Mouse (Mus musculus): ENCODE measurements around the gene Stra8. TPM values are rescaled to one million over a fixed set of nuclear protein-coding genes. Genes with fewer than 3 reads are reported as not detected.
A peak's percentile ranks its signal among the peaks of the same experiment; 100 is the strongest.

Gene Stra8
- polyA plus RNA-seq, 1 experiment from 2014 or later: not detected

DNA sequence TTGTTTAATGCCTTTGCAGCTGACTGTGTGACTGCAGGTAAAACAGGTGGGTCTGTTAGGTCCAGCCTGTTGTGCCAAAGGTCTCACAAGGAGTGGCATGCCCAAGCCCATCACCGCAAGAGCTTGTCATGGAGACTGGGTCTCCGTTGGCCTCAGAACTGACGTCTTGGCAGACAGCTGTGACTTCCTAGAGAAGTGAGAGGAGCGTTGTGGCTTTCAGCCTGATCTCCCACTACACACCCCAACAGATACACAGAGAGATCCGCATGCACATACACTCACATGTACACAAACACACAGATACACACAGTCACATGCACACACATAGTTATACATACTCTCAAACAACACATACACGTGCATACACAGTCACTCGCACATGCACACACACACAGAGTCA, 31.6 kb downstream of the Stra8 start:
- no peak for ATAC-seq (ENCODE audit: low FRiP score, low read depth)
- Histone ChIP-seq H3K27ac (no peak overlapping the region), H3K4me2 (replicated peaks) (no peak overlapping the region), H3K9me3 (no peaks in the 10 kb centered on the region), H3K4me3 (no peak overlapping the region), H3K9ac (no peak overlapping the region), H3K27me3 (peaks cover 18% of the 10 kb centered on the region), H3K36me3 (no peaks in the 10 kb centered on the region), H3K4me1 (0 out of 2 replicates have a peak, but pooled peaks cover 10% of the 10 kb centered on the region)
- 86% methylated on average over 7 of the region's 7 CpGs for WGBS

DNA sequence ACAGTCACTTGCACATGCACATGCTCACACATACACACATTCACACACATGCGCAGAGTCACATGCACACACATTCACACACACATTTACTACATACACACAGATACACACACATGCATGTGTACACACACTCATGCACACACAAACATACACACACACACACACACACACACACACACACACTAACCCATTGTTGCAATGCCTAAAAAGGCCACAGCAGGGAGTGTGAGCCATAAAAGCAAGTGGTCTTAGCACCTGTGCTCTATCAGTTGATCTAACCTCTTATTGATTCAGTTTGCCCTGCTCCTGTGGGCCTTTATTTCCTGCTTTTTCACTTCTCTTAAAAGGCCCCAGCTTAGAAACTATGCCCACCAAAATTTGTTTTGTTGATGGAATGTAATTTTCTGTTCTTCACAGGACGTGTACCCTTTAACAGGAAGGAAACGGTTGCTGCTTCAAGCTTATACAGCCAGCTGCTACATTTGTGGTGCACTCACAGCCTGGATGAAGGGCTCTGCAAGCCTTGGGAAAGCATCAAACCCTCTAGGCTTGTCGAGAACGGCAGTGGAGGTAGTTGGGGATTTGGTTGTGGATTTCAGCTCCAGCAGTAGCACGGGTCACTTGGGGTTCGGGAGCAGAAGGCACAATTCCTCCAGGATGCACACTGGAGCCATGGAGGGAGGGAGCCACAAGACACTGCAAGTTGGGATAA, 32.1 kb downstream of the Stra8 start:
- Histone ChIP-seq H3K4me1 (0 out of 2 replicates have a peak, but pooled peaks cover 10% of the 10 kb centered on the region), H3K4me3 (no peak overlapping the region), H3K27me3 (peaks cover 18% of the 10 kb centered on the region), H3K4me2 (replicated peaks) (no peak overlapping the region), H3K9me3 (no peaks in the 10 kb centered on the region), H3K9ac (no peak overlapping the region), H3K27ac (no peak overlapping the region), H3K36me3 (no peaks in the 10 kb centered on the region)
- ATAC-seq (ENCODE audit: low FRiP score, low read depth): no peak
- WGBS: 65% methylated on average over 7 of the region's 7 CpGs

DNA sequence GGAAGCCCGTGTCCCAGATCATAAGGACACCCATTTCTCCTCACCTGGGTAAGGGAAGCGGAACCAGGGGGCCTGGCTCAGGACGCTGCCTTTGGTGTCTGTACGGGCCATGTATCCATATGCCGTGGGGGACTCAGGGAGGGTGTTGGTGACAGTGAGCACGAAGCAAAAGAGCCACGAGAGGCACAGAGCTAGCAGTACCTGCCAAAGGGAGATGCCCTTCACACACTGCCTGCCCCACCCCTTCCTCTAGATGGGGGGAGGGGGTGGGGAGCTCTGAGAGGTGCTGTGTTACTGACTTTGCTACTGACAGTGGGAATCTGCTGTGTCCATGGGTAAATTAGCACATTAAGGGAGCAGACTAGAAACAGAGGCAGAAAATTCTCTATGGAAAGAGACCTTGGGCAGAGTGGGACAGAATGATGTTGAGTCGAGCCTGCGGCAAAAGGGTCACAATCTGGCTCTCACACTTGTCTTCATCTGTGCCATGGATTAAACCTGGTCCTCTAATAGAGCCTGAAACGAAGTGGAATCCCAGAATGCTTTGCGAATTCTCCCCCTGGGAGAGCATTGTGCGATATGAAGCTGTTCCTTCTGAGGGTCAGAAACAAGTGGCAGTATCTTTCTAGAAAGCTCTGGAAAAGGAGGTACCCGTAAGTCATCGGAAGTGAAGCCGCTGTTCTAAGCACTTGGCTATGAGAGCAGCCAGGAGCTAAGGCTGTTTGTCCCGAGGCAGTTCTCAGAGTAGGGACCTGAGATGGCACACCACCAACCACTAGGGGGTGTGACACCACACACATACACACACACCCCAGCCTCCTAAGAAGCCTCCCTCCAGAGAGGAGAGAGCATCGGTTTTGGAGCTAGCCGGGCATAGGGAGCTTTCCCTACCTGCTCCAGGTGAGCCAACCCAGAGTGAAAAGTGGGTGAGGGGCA, 35.2 kb downstream of the Stra8 start:
- 0 out of 2 replicates have a peak, but pooled peaks cover 10% of the 10 kb centered on the region for H3K4me1 ChIP-seq
- no peaks in the 10 kb centered on the region for H3K9me3 ChIP-seq
- H3K27me3 ChIP-seq: 0 out of 2 replicates have a peak, but pooled peaks cover 1% of the 10 kb centered on the region
- WGBS: 50% methylated on average over 18 of the region's 18 CpGs
- no peak overlapping the region for H3K27ac ChIP-seq
- no peak overlapping the region for H3K9ac ChIP-seq
- H3K4me3 ChIP-seq: peak overlapping the region; percentile 11; the same call in 1 of the 2 replicates
- peak; percentile 84; the same call in 1 of the 2 replicates for ATAC-seq (ENCODE audit: low FRiP score, low read depth)
- no peaks in the 10 kb centered on the region for H3K36me3 ChIP-seq
- peak overlapping the region; percentile 47 for H3K4me2 ChIP-seq (replicated peaks)

DNA sequence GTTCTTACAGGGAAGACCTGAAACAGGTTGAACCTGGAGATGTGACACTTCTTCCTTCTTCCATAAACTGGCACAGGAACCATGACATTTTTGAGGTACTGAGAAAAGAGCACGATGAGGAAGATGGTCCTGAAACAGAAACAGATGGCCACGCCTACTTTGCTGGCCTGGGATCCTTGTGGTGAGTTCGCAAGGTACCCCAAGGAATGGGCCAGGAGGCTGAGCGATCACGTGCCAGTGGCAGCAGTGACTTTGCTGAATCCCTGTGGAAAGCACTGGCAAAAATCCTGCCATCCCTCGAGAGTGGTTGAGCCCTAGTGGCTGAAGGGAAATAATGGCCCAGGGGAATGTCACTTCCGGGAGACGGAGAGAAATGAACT, 35.9 kb downstream of the Stra8 start:
- WGBS: 34% methylated on average over 8 of the region's 8 CpGs
- Histone ChIP-seq H3K36me3 (no peaks in the 10 kb centered on the region), H3K27me3 (no peaks in the 10 kb centered on the region), H3K4me1 (0 out of 2 replicates have a peak, but pooled peaks cover 10% of the 10 kb centered on the region), H3K9ac (no peak overlapping the region), H3K4me3 (no peak overlapping the region), H3K4me2 (replicated peaks) (peak overlapping the region; percentile 47), H3K27ac (no peak overlapping the region), H3K9me3 (no peaks in the 10 kb centered on the region)
- ATAC-seq (ENCODE audit: low FRiP score, low read depth): no peak

DNA sequence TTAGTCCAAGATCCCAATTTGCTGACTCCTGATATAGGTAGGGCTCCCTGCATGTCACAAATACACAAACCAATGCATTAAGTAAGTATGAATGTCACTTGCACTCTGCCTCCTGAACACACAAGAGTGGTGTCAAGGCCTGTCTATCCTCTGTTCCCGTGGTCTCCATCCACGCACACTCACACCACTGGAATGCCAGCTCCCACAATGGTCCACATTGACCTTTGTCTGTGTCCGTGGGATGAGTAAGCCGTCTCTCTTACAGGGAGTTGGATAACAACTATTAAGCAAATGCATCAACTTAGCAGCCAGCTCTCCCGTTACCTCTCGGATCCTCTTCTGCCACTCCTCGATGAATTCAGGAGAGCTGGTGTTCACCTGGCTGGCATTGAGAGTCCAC, 39.2 kb downstream of the Stra8 start:
- no peaks in the 10 kb centered on the region for H3K27me3 ChIP-seq
- no peak overlapping the region for H3K4me2 ChIP-seq (replicated peaks)
- no peak overlapping the region for H3K4me3 ChIP-seq
- H3K36me3 ChIP-seq: no peaks in the 10 kb centered on the region
- H3K9ac ChIP-seq: no peak overlapping the region
- no peak overlapping the region for H3K27ac ChIP-seq
- H3K4me1 ChIP-seq: 0 out of 2 replicates have a peak, but pooled peaks cover 10% of the 10 kb centered on the region
- H3K9me3 ChIP-seq: no peaks in the 10 kb centered on the region
- WGBS: 92% methylated on average over 7 of the region's 7 CpGs
- ATAC-seq (ENCODE audit: low FRiP score, low read depth): no peak

DNA sequence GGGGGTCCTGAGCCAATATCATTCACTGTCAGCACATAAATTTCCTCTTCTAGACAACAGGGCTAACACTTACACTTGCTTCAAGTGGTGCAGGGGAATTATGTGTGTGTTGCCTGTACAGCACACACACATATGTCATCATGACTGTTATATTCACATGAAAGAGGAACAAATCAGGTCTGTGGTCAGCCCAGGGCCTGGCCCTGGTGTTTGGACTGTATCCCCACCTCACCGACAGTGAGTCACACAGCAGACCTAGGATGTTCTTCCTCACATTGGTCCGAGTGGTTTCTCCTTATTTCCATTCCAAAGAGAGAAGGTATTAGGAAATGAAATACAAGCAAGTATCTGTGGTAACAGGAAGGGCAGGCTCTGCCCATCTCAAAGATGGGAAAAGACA, 44.6 kb downstream of the Stra8 start:
- 89% methylated on average over 2 of the region's 2 CpGs for WGBS
- H3K4me3 ChIP-seq: no peak overlapping the region
- ATAC-seq (ENCODE audit: low FRiP score, low read depth): no peak

DNA sequence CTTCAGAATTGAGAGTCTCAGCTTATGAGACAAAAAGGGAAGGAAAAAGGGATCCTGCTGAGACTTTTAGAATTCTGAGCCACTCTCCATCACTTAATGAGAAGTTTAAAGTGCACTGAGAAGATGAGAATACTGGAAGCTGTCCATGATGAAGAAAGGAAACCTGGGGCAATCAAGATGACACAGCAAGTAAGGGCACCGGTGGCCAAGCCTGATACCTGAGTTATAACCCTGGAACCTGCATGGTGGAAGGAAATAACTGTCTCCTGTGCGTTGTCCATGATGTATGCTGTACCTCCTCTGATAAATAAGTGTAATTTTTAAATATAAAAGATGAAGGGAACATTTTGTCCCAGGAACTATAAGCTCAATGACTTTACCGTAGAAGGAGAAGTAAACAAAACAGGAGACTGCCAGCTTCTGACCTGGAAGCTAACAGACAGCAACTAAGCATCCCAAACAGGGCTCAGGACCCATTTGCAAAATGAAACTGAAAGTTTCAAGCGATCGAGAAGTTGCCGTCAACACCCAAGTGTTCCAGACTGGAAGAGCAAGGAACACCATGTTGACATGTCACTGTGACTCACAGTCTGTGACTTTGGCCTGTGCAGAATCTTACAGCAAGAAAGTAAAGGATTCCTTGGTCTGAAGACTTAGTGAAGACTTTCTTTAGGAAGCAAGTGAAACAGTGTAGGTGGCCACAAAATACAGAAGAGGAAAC, 46.0 kb downstream of the Stra8 start:
- H3K27me3 ChIP-seq: no peaks in the 10 kb centered on the region
- 84% methylated on average over 6 of the region's 6 CpGs for WGBS
- no peaks in the 10 kb centered on the region for H3K9me3 ChIP-seq
- no peak overlapping the region for H3K4me3 ChIP-seq
- H3K4me1 ChIP-seq: peaks cover under 1% of the 10 kb centered on the region
- no peak for ATAC-seq (ENCODE audit: low FRiP score, low read depth)
- no peak overlapping the region for H3K4me2 ChIP-seq (replicated peaks)
- no peaks in the 10 kb centered on the region for H3K36me3 ChIP-seq
- no peak overlapping the region for H3K9ac ChIP-seq
- no peak overlapping the region for H3K27ac ChIP-seq

More for the DNA sequence above, 44.6 kb downstream of the Stra8 start:
- H3K27ac ChIP-seq: no peak overlapping the region
- H3K9me3 ChIP-seq: no peaks in the 10 kb centered on the region
- H3K4me1 ChIP-seq: no peaks in the 10 kb centered on the region
- no peak overlapping the region for H3K9ac ChIP-seq
- no peaks in the 10 kb centered on the region for H3K27me3 ChIP-seq
- H3K36me3 ChIP-seq: no peaks in the 10 kb centered on the region
- H3K4me2 ChIP-seq (replicated peaks): no peak overlapping the region

DNA sequence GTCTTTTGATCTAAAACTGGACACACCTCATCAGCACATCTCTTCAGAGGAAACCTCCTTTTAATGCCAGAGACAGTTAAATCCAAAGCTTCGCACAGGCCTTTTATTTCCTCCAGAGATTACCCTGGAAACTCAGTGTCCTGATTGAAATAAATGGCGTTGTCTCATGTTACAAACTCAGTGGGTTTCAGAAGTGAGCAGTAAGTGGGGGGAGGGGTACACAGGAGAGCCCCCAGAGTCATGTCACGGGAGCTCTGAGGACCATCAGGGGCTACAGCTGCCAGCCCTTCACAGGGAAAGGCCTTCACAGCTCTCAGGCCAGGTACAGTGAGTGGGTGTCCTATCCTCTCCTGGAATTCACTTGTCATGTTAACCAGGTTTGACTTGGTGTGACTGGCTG, 51.2 kb downstream of the Stra8 start:
- Histone ChIP-seq H3K27me3 (no peaks in the 10 kb centered on the region), H3K4me1 (peaks cover 8% of the 10 kb centered on the region), H3K4me2 (replicated peaks) (no peak overlapping the region), H3K9ac (no peak overlapping the region), H3K36me3 (no peaks in the 10 kb centered on the region), H3K4me3 (no peak overlapping the region), H3K9me3 (no peaks in the 10 kb centered on the region), H3K27ac (no peak overlapping the region)
- no peak for ATAC-seq (ENCODE audit: low FRiP score, low read depth)
- WGBS: 6% methylated on average over 3 of the region's 3 CpGs

DNA sequence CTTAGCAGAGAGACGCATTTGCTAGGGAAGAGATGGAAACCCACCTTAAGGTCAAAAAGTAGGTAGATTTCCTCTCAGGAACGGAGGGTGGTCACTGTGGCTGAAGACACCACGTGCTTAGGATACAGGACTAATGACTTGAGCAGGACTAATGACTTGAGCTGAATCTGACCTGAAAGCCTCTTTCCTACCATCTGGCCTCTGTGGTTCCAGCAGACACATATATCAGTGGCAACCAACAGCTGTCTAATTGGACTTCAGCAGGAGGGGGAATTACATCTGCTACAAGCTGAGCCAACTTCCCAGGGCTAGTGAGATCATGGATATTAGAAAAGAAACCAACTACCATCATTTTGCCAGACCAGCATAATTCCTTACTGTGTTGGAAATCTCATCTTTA, 59.3 kb downstream of the Stra8 start:
- no peaks in the 10 kb centered on the region for H3K27me3 ChIP-seq
- H3K4me1 ChIP-seq: peaks cover 6% of the 10 kb centered on the region; the same call in 1 of the 2 replicates
- no peak overlapping the region for H3K27ac ChIP-seq
- ATAC-seq (ENCODE audit: low FRiP score, low read depth): no peak
- no peak overlapping the region for H3K9ac ChIP-seq
- H3K4me3 ChIP-seq: no peak overlapping the region
- 67% methylated on average over 3 of the region's 3 CpGs for WGBS
- no peaks in the 10 kb centered on the region for H3K36me3 ChIP-seq
- no peaks in the 10 kb centered on the region for H3K9me3 ChIP-seq
- no peak overlapping the region for H3K4me2 ChIP-seq (replicated peaks)

DNA sequence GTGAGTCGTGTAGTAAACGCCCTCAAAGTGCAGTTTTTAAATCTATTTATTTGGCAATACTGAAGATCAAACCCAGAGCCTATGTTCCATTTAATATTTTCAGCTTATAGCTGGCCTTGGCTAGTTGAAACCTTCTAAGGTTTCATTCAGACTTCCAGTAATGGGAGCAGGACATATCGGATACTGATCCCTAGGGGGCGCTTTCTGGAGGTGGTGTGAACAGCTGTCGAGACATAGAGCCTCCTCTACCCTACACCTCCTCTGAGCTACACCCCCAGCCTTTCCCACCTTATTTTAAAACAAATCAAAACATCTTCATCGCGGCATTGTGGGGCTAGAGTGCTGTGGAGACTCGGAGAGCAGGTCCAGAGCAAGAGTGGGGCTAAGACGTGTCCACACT, 60.7 kb downstream of the Stra8 start:
- 60% methylated on average over 9 of the region's 9 CpGs for WGBS
- ATAC-seq (ENCODE audit: low FRiP score, low read depth): no peak
- no peak overlapping the region for H3K27ac ChIP-seq
- no peaks in the 10 kb centered on the region for H3K36me3 ChIP-seq
- H3K27me3 ChIP-seq: no peaks in the 10 kb centered on the region
- H3K9me3 ChIP-seq: no peaks in the 10 kb centered on the region
- H3K4me2 ChIP-seq (replicated peaks): no peak overlapping the region
- H3K4me3 ChIP-seq: no peak overlapping the region
- no peak overlapping the region for H3K9ac ChIP-seq
- H3K4me1 ChIP-seq: peaks cover 6% of the 10 kb centered on the region; the same call in 1 of the 2 replicates

DNA sequence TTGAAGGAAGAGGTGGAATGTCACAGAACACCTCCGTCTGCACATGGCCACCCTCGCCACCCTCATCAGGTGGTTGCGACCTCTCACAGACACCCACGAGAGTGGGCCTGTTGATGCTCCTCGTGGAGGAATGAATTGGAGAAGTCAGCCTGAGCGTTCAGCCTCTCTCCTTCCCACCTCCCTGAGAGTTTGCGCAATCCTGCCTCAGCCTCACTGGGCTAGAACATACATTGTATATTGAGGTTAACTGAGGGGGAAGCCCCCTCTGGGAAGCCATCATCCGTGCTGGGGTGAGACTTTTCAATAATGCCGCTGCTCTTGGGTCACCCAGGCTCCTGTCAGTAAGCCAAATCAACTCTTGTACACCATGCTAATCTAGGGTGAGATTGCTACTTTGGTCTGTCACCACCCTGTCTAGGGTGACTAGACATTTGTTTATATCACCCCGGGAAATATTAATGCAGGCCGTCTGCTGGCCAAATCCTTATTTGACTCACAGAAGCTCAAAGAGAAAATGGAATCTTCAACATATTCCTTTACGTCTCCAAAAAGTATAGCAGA, 67.2 kb downstream of the Stra8 start:
- Histone ChIP-seq H3K27ac (no peak overlapping the region), H3K9ac (no peak overlapping the region), H3K9me3 (no peaks in the 10 kb centered on the region), H3K4me1 (peaks cover 20% of the 10 kb centered on the region), H3K4me2 (replicated peaks) (no peak overlapping the region), H3K36me3 (no peaks in the 10 kb centered on the region), H3K27me3 (no peaks in the 10 kb centered on the region), H3K4me3 (no peak overlapping the region)
- 87% methylated on average over 12 of the region's 12 CpGs for WGBS
- no peak for ATAC-seq (ENCODE audit: low FRiP score, low read depth)

Measured in limb, embryonic 13.5 days (tissue).